Mouse (Mus musculus): ENCODE measurements around the gene Dnase1l2.

Gene Dnase1l2

GRCm38 (mm10) chr17:24442632-24443155, at the start of gene Dnase1l2:
TSS of gene Dnase1l2 (minus strand) at chr17:24443105.
- DNase-seq (ENCODE audit: low read depth), result no peak

GRCm38 (mm10) chr17:24490399-24490798, 47.5 kb upstream of the Dnase1l2 start:
- peak; percentile 68 for DNase-seq (ENCODE audit: low read depth)

GRCm38 (mm10) chr17:24489265-24490030, 46.5 kb upstream of the Dnase1l2 start:
- DNase-seq (ENCODE audit: low read depth), result no peak

GRCm38 (mm10) chr17:24488662-24489264, 45.9 kb upstream of the Dnase1l2 start:
- no peak for DNase-seq (ENCODE audit: low read depth)

- no peak for DNase-seq (ENCODE audit: low read depth)
These were observed 45.3 kb upstream of the Dnase1l2 start, which contains the start of gene Caskin1 for GRCm38 (mm10) chr17:24488186-24488661. TSS of gene Caskin1 (plus strand) at chr17:24488601.

- peak; percentile 62 for DNase-seq (ENCODE audit: low read depth)
These were observed 42.4 kb upstream of the Dnase1l2 start for GRCm38 (mm10) chr17:24485090-24485860.

- DNase-seq (ENCODE audit: low read depth), result no peak
These were observed 40.6 kb upstream of the Dnase1l2 start for GRCm38 (mm10) chr17:24483495-24483894.

- no peak for DNase-seq (ENCODE audit: low read depth)
These were observed 38.3 kb upstream of the Dnase1l2 start for GRCm38 (mm10) chr17:24481027-24481815.

GRCm38 (mm10) chr17:24480201-24480826, 37.4 kb upstream of the Dnase1l2 start:
- DNase-seq (ENCODE audit: low read depth), result peak; percentile 75

GRCm38 (mm10) chr17:24479431-24479830, 36.5 kb upstream of the Dnase1l2 start:
- DNase-seq (ENCODE audit: low read depth), result no peak

GRCm38 (mm10) chr17:24478663-24479380, 35.9 kb upstream of the Dnase1l2 start, which contains the start of gene Mlst8:
TSS of gene Mlst8 (minus strand) at chr17:24479078.
- peak; percentile 98 for DNase-seq (ENCODE audit: low read depth)

- peak; percentile 43 for DNase-seq (ENCODE audit: low read depth)
These were observed 35.2 kb upstream of the Dnase1l2 start for GRCm38 (mm10) chr17:24477985-24478600.

GRCm38 (mm10) chr17:24477053-24477984, 34.4 kb upstream of the Dnase1l2 start:
- DNase-seq (ENCODE audit: low read depth), result no peak

- no peak for DNase-seq (ENCODE audit: low read depth)
These were observed 33.3 kb upstream of the Dnase1l2 start for GRCm38 (mm10) chr17:24476022-24476776.

GRCm38 (mm10) chr17:24475586-24475985, 32.7 kb upstream of the Dnase1l2 start:
- DNase-seq (ENCODE audit: low read depth), result no peak

- no peak for DNase-seq (ENCODE audit: low read depth)
These were observed 31.7 kb upstream of the Dnase1l2 start for GRCm38 (mm10) chr17:24474557-24474956.

GRCm38 (mm10) chr17:24473612-24474275, 30.8 kb upstream of the Dnase1l2 start, which contains the start of gene Bricd5:
TSS of gene Bricd5 (plus strand) at chr17:24473884.
- DNase-seq (ENCODE audit: low read depth), result no peak

Measured in NIH3T3 (cell line).